ENCODE assay signal across 25 mouse cellular contexts in genomic region chr2:164210892-164211291, GRCm38 (mm10). TPM values are rescaled to one million over a fixed set of nuclear protein-coding genes. Genes with fewer than 3 reads are reported as not detected.
"Had no signal": no experiment of that assay in that cellular context is flagged by ENCODE, and none has a peak within 500 bp of the region (broad histone marks: within the 10 kb centered on the region; RNA-seq: fewer than 3 reads in every experiment).

No protein-coding gene starts in this region.

- ATAC-seq: liver, postnatal 0 days; lung, postnatal 0 days; midbrain, embryonic 16.5 days had no signal

- DNase-seq: liver, postnatal 0 days; lung, adult 2 months; lung, postnatal 14 days; lung, postnatal 36 days; midbrain, embryonic 14.5 days; right cerebral cortex, postnatal 25 days; right cerebral cortex, postnatal 4 days; spleen, adult 18-20 months; thymus, adult 18-20 months; thymus, postnatal 14 days; thymus, postnatal 36 days had no signal

RNA-seq across cellular contexts. Expression of gene Wfdc15b, which starts 10.6 kb away (rescaled TPM):
- polyA plus RNA-seq: liver, embryonic 15.5 days; lung, postnatal 0 days; macrophage; midbrain, embryonic 10.5 days; midbrain, embryonic 12.5 days; midbrain, embryonic 14.5 days; midbrain, embryonic 16.5 days; myocyte; neural tube, embryonic 12.5 days; neural tube, embryonic 14.5 days; small intestine, adult 2 months had no signal

RNA-seq across cellular contexts. Expression of gene Wfdc15a, which starts 11.0 kb away (rescaled TPM):
- polyA plus RNA-seq: liver, embryonic 15.5 days; liver, postnatal 0 days; lung, adult 2 months; lung, embryonic 15.5 days; lung, postnatal 0 days; macrophage; midbrain, embryonic 10.5 days; midbrain, embryonic 12.5 days; midbrain, embryonic 14.5 days; midbrain, embryonic 16.5 days; myocyte; neural tube, embryonic 12.5 days; neural tube, embryonic 14.5 days; small intestine, adult 2 months; stomach, embryonic 14.5 days; stomach, embryonic 16.5 days; thymus, postnatal 0 days had no signal

RNA-seq across cellular contexts. Expression of gene Wfdc12, which starts 20.5 kb away (rescaled TPM):
- polyA plus RNA-seq: liver, embryonic 15.5 days; lung, embryonic 15.5 days; macrophage; midbrain, embryonic 10.5 days; midbrain, embryonic 12.5 days; midbrain, embryonic 14.5 days; midbrain, embryonic 16.5 days; myocyte; neural tube, embryonic 12.5 days; neural tube, embryonic 14.5 days; small intestine, adult 2 months; stomach, embryonic 14.5 days; stomach, embryonic 16.5 days had no signal

RNA-seq across cellular contexts. Expression of gene Svs2, which starts 27.4 kb away (rescaled TPM):
- polyA plus RNA-seq: liver, embryonic 15.5 days; liver, postnatal 0 days; lung, adult 2 months; lung, embryonic 15.5 days; lung, postnatal 0 days; macrophage; midbrain, embryonic 10.5 days; midbrain, embryonic 12.5 days; midbrain, embryonic 14.5 days; midbrain, embryonic 16.5 days; myocyte; neural tube, embryonic 12.5 days; neural tube, embryonic 14.5 days; small intestine, adult 2 months; stomach, embryonic 14.5 days; stomach, embryonic 16.5 days had no signal

RNA-seq across cellular contexts. Expression of gene Wfdc5, which starts 28.4 kb away (rescaled TPM):
- polyA plus RNA-seq: liver, embryonic 15.5 days; liver, postnatal 0 days; lung, embryonic 15.5 days; macrophage; midbrain, embryonic 10.5 days; midbrain, embryonic 12.5 days; midbrain, embryonic 14.5 days; midbrain, embryonic 16.5 days; myocyte; neural tube, embryonic 12.5 days; neural tube, embryonic 14.5 days; stomach, embryonic 14.5 days; thymus, postnatal 0 days had no signal
